Mouse (Mus musculus) right cerebral cortex, postnatal 36 days (tissue): Measurements from ENCODE around the gene Rgl2.
"Not testable (repeated sequence)": the region's sequence is repeated elsewhere in the genome, so short reads cannot be mapped to it uniquely, and the experiment has no call there.

Experiments
- DNase-seq, 2 experiments: peaks; one replicate each; pipeline ENCODE4 v3.0.0; 2022; ENCODE audit warnings: low spot score in 2 of 2, mixed read lengths in 1 of 2

The Rgl2 gene

GRCm38 (mm10) chr17:33948090-33948904 lies 19.0 kb downstream of the Rgl2 start:
- DNase-seq, result no peak

DNA sequence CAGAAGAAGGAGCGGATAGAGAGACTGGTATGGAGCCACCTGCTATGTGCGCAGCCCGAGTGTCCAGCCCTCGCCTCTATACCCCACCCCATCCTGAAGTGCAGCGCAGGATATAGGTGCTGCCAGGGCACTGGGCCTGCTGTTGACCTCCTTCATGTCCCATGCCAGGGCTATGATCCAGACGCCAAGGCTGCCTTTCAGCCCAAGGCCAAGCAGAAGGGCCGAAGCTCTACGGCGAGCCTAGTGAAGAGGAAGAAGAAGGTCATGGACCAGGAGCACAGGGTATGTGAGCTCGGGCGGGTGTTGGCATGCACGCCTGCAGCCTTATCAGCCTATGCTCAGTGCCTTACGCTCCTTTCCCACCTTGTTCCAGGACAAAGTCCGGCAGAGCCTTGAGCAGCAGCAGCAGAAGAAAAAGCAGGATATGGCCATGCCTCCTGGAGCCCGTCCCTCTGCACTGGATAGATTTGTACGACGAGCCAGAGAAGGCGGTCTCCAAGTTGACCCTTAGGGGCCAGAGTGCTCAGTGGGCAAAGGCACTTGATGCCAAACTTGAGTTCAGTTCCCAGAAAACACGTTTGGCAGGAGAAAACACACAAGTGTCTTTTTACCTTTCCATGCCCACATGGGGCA lies 19.7 kb downstream of the Rgl2 start:
- DNase-seq, result no peak

- no peak for DNase-seq
Observed at GRCm38 (mm10) chr17:33950131-33950625, 20.8 kb downstream of the Rgl2 start.

DNA sequence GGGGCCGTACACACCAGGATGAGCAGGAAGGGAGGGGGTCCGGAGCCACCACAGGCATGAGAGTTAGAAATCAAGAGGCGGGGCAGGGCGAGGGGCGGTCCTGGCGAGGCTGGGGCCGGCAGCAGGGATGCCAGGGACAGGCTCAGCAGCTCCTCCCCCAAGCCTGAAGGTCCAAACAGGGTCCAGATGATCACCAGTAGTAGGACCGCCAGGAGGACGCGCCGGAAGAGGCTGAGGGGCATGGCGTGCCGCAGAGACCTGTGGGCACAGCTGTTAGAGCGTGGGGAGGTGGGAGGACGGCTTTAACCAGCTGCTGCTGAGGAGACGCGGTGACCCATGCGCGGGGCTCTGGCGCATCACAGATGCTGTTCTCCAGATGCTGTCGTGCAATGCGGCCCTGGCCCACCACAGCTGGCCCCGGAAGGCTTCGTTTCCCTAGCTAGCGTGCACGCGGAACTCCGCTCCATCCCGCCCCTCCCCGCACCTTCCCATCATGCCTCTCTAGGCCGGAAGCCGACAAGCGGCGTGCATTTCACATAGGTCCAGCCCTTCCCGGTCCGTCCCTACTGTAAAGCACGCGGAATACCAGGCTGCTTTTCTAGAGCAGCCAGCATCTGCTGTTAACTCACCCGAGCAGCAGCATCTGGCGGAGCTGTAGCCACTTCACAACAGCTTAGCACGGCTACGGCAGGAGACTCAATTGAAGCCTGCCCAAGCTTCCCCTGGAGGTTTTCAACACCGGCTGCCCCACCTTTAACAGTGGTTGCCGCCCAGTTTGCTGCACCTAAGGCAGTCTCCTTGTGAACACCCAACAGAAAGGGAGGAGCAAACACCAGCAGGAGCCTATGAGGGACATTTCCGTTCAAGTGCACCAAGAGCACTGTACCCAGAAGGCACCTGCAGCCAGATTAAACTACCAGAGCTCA lies 21.9 kb downstream of the Rgl2 start, which contains the start of gene B3galt4:
Gene B3galt4 (minus strand): TSS at position 468 of the 926 bp plus-strand sequence.
- peak; percentile 74 to 76 for DNase-seq

DNA sequence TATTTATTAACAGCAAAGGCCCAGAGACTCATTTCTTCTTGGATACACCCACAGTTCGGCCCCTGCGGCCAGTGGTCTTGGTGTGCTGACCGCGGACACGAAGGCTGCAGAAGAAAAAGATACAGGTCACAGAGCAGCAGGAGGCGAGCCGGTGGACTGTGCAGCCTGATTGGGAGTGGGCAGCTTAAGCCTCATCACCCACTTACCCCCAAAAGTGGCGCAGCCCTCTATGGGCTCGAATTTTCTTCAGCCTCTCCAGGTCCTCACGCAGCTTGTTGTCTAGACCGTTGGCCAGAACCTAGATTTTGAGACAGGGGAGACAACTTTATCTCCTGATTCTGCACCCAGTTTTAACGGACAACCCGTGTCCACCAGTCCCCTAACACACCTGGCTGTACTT lies 22.7 kb downstream of the Rgl2 start:
- not testable (repeated sequence) for DNase-seq

GRCm38 (mm10) chr17:33952879-33953278 lies 23.5 kb downstream of the Rgl2 start:
- DNase-seq, result no peak

DNA sequence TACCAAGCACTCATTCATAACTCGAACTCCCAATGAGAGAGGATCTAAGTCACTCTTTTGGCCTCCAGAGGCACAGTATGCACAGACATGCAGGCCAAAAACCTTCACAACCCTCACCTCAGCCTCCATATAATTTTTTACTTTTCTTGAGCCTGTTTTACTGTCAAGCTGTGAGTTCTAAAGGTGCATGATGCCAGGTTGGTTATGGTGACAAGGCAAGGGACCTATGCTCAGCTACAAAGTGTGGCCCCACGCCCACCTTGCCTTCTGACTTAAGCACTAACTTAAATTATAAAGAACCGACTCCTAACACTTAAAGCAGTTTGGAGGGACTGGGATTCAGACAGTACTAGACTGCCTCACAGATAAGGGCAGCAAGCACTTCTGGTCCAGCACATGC lies 24.0 kb downstream of the Rgl2 start:
- DNase-seq, result no peak

DNA sequence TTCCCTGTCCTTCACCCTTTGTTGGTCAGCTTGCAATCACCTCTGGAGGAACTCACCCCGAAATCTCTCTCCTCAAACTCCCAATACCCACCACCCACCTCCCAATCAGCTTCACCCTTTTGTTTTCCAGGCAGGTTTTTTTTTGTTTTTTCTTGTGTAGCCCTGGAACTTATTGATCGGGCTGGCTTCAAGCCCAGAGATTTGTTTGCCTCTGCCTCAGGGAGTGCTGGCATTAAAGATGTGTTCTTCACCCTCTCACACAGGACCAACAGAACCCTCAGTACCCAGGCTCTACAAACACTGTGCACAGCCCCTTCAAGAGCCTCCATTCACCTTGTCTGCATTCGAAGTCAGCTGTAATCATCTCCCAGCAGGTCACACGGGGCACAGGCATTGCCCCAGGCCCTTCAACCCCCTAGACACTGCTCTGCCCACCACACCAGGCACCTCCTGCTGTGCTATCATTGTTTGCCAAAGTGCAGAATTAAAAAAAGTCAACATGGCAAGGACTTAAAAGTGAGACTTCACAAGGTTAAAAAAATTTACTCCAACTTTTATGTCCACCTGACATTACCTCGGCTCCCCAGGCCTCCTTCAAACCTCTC lies 24.7 kb downstream of the Rgl2 start:
- no peak for DNase-seq

DNA sequence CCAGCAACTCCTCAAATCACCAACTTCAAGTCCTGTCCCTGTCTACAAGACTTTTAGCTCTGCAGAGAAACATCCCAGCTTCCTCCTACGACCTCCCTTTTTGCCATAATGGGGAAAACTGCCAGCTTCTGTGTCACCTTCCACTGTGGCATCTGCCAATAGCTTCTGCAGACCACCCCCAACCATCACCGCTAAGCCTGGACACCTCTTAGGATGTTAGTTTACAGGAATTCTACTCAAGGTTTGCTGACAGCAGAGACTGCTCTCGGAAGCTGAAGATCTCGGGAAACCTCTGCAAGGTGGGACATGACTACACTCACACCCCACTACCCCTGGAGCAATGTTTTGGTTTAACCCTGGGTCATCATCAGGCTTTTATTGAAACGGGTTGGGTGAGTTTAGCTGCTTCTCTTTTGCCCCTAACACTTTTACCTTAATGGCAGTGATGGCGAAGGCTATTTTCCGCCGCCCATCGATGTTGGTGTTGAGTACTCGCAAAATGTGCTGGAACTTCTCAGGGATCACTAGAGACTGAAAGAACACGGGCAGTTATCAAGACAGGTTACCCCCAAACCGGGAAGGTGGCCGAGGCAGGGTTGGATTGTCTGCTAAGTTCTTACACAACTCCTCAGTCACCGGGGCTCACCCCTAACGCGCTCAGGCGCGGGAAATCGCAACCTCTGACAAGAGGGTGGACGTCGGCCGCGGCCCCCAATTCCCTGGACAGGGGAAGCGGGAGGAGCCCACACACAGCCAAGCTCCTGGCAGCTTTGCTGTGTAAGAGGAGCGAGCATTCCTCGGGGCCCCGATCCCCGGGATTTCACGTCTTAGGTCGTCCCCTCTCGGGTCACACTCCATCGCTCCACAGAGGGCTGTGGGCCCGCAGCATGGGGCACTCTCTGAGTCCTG lies 25.6 kb downstream of the Rgl2 start:
- DNase-seq, result no peak

GRCm38 (mm10) chr17:33955555-33956214 lies 26.3 kb downstream of the Rgl2 start, which contains the start of the genes Vps52 and Rps18:
Vps52 (plus strand) TSS chr17:33955812.
Rps18 (minus strand) TSS chr17:33956001.
- DNase-seq, result peak; percentile 91 to 96

DNA sequence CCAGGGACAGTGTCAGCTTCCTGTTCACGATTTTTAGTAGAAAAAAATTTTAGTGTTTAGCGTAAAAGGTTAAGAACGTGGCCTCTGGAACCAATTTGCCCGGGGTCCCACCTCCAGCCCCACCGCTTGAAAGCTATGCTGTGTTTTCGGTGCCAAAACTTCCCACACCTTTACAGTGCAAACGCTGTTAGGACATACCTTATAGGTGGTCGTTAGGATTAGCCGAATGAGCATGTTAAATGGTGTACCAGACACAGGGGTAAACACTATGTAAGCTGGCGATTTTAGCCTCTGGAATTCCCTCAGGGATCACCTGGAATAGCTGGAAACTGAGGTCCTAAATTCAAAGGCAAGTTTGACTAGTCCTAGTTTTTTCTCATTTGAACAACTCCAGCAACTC lies 27.0 kb downstream of the Rgl2 start:
- no peak for DNase-seq

DNA sequence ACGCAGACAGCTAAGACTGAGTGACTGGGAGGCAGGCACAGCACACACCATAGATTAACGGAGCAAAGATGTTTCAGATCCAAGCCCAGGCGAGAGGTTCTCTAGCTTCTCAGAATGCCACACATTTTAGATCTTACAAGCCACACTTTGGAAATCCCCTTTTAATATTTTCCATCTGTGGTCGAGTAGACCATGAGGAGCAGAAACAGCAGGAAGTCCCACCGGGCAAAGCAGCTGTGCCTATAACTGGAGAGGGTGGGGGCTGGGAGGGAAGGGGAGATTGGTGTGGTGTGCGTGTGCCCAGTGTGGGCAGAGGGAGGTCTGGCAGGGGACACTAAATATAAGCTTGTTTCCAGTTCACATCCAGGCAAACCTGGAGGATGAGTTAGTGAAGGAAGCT lies 28.1 kb downstream of the Rgl2 start:
- DNase-seq, result no peak

GRCm38 (mm10) chr17:33958451-33958850 lies 29.1 kb downstream of the Rgl2 start:
- DNase-seq, result no peak

GRCm38 (mm10) chr17:33959135-33959534 lies 29.8 kb downstream of the Rgl2 start:
- no peak for DNase-seq

- no peak for DNase-seq
Observed at GRCm38 (mm10) chr17:33959948-33960347, 30.6 kb downstream of the Rgl2 start.

GRCm38 (mm10) chr17:33962876-33963275 lies 33.5 kb downstream of the Rgl2 start:
- DNase-seq, result no peak

- no peak for DNase-seq
Observed at GRCm38 (mm10) chr17:33965082-33965845, 35.9 kb downstream of the Rgl2 start.

- no peak for DNase-seq
Observed at GRCm38 (mm10) chr17:33965846-33966550, 36.7 kb downstream of the Rgl2 start.
